Mouse (Mus musculus) liver, embryonic 14.5 days (tissue): ENCODE results near the gene Ntan1.

Experiments
- CTCF ChIP-seq: IDR thresholded peaks from 2 replicates; pipeline ENCODE4 v1.5.1; 2016; ENCODE audit warnings: antibody characterized with exemption, low read depth, control low read depth
- EP300 ChIP-seq: IDR thresholded peaks from 2 replicates; pipeline ENCODE4 v1.6.1; 2016; ENCODE audit warnings: antibody characterized with exemption, low read depth

- no peak for TF ChIP-seq EP300
- no peak for TF ChIP-seq CTCF
Measured at GRCm38 (mm10) chr16:13796746-13797175, 21.9 kb upstream of the Ntan1 start.
